Mouse (Mus musculus) MEL (cell line): ENCODE measurements around the gene Bcl2l1. TPM values are rescaled to one million over a fixed set of nuclear protein-coding genes. Genes with fewer than 3 reads are reported as not detected.

ENCODE experiments used
- DNase-seq: peaks from one replicate; pipeline ENCODE4 v3.0.0; 2011; ENCODE audit warnings: low read depth, low spot score
- H3K27ac ChIP-seq: 2 replicates; pipeline ENCODE4 v1.5.1; 2012; ENCODE audit warnings: low read depth, mild to moderate bottlenecking, control low read depth, low read length, moderate library complexity; ENCODE audit not compliant: control insufficient read depth
- H3K27me3 ChIP-seq, 2 experiments: fragments of 150-350 bp in 1 of 2; sonication (generic) in 1 of 2; 2 replicates each; pipeline ENCODE4 v1.6.1; 2012; ENCODE audit warnings: low read length in 2 of 2, mild to moderate bottlenecking in 2 of 2, improper control_type of control experiment in 1 of 2, moderate library complexity in 1 of 2; ENCODE audit not compliant: insufficient read depth in 2 of 2, control insufficient read depth in 1 of 2
- H3K36me3 ChIP-seq, 2 experiments: 2 replicates each; pipeline ENCODE4 v1.6.1; 2012 to 2014; ENCODE audit warnings: low read length in 2 of 2, improper control_type of control experiment in 1 of 2, inconsistent platforms in 1 of 2, mild to moderate bottlenecking in 1 of 2; ENCODE audit not compliant: insufficient read depth in 2 of 2, control insufficient read depth in 1 of 2
- H3K4me1 ChIP-seq, 2 experiments: fragments of 150-350 bp in 1 of 2; sonication (generic) in 1 of 2; 2 replicates each; pipeline ENCODE4 v1.6.1; 2012; ENCODE audit warnings: low read length in 2 of 2, improper control_type of control experiment in 1 of 2, mild to moderate bottlenecking in 1 of 2; ENCODE audit not compliant: insufficient read depth in 2 of 2, control insufficient read depth in 1 of 2
- H3K4me3 ChIP-seq, 2 experiments: fragments of 150-350 bp in 1 of 2; sonication (generic) in 1 of 2; 2 replicates each; pipeline ENCODE4 v1.5.1; 2012; ENCODE audit warnings: low read depth in 2 of 2, low read length in 2 of 2, mild to moderate bottlenecking in 2 of 2, moderate library complexity in 2 of 2, control low read depth in 1 of 2, improper control_type of control experiment in 1 of 2; ENCODE audit not compliant: control insufficient read depth in 1 of 2, insufficient read depth in 1 of 2
- H3K79me2 ChIP-seq: 2 replicates; pipeline ENCODE4 v1.6.1; 2012; ENCODE audit warnings: mild to moderate bottlenecking, low read length, moderate library complexity; ENCODE audit not compliant: control insufficient read depth, poor library complexity, insufficient read depth
- H3K9ac ChIP-seq: 2 replicates; pipeline ENCODE4 v1.6.1; 2012; ENCODE audit warnings: low read depth, mild to moderate bottlenecking, control low read depth, low read length, moderate library complexity; ENCODE audit not compliant: control insufficient read depth, poor library complexity, severe bottlenecking
- H3K9me3 ChIP-seq: fragments of 150-350 bp; sonication (generic); replicated peaks from 2 replicates; pipeline ENCODE4 v1.6.1; 2012; ENCODE audit warnings: mild to moderate bottlenecking, low read length, improper control_type of control experiment, moderate library complexity; ENCODE audit not compliant: insufficient read depth
- BHLHE40 ChIP-seq: IDR thresholded peaks from 2 replicates; pipeline ENCODE4 v1.6.1; 2012; ENCODE audit warnings: low read depth, mild to moderate bottlenecking, inconsistent platforms, low read length, improper control_type of control experiment, borderline replicate concordance
- CHD1 ChIP-seq: IDR thresholded peaks from 2 replicates; pipeline ENCODE4 v1.6.1; 2012; ENCODE audit warnings: low read depth, mild to moderate bottlenecking, inconsistent platforms, low read length, improper control_type of control experiment
- CHD2 ChIP-seq: IDR thresholded peaks from 2 replicates; pipeline ENCODE4 v1.6.1; 2011; ENCODE audit warnings: low read length, improper control_type of control experiment
- CTCF ChIP-seq, 3 experiments: IDR thresholded peaks in 2 of 3; conservative IDR thresholded peaks in 1 of 3; 2 replicates each; pipeline ENCODE4 v1.5.1; 2011 to 2012; ENCODE audit warnings: low read length in 3 of 3, low read depth in 2 of 3, mild to moderate bottlenecking in 2 of 3, improper control_type of control experiment in 1 of 3, inconsistent platforms in 1 of 3, mixed read lengths in 1 of 3, moderate library complexity in 1 of 3; ENCODE audit not compliant: control insufficient read depth in 1 of 3, insufficient read depth in 1 of 3, poor library complexity in 1 of 3, severe bottlenecking in 1 of 3
- E2F4 ChIP-seq: IDR thresholded peaks from 2 replicates; pipeline ENCODE4 v1.6.1; 2011; ENCODE audit warnings: low read depth, low read length, improper control_type of control experiment, borderline replicate concordance
- EP300 ChIP-seq, 2 experiments: IDR thresholded peaks; 2 replicates each; pipeline ENCODE4 v1.6.1; 2011; ENCODE audit warnings: improper control_type of control experiment in 2 of 2, low read length in 2 of 2, low read depth in 1 of 2, mild to moderate bottlenecking in 1 of 2
- ETS1 ChIP-seq: IDR thresholded peaks from 2 replicates; pipeline ENCODE4 v1.6.1; 2012; ENCODE audit warnings: low read depth, mild to moderate bottlenecking, inconsistent platforms, low read length, improper control_type of control experiment, moderate library complexity
- GABPA ChIP-seq: IDR thresholded peaks from 2 replicates; pipeline ENCODE4 v1.6.1; 2012; ENCODE audit warnings: low read depth, mild to moderate bottlenecking, inconsistent platforms, low read length, improper control_type of control experiment, moderate library complexity
- GATA1 ChIP-seq: IDR thresholded peaks from 2 replicates; pipeline ENCODE4 v1.6.1; 2011; ENCODE audit warnings: low read depth, low read length, improper control_type of control experiment
- HCFC1 ChIP-seq: IDR thresholded peaks from 2 replicates; pipeline ENCODE4 v1.6.1; 2012; ENCODE audit warnings: low read depth, mild to moderate bottlenecking, inconsistent platforms, low read length, improper control_type of control experiment, moderate library complexity
- JUND ChIP-seq: IDR thresholded peaks from 2 replicates; pipeline ENCODE4 v1.6.1; 2011; ENCODE audit warnings: low read depth, mild to moderate bottlenecking, improper control_type of control experiment, low read length
- MAX ChIP-seq: IDR thresholded peaks from 2 replicates; pipeline ENCODE4 v1.6.1; 2011; ENCODE audit warnings: low read length, improper control_type of control experiment
- MAZ ChIP-seq: IDR thresholded peaks from 2 replicates; pipeline ENCODE4 v1.6.1; 2012; ENCODE audit warnings: low read depth, mild to moderate bottlenecking, inconsistent platforms, low read length, improper control_type of control experiment
- MEF2A ChIP-seq: IDR thresholded peaks from 2 replicates; pipeline ENCODE4 v1.6.1; 2014; ENCODE audit warnings: low read depth, mild to moderate bottlenecking, inconsistent platforms, low read length, improper control_type of control experiment; ENCODE audit not compliant: poor library complexity, insufficient replicate concordance, severe bottlenecking; ENCODE audit errors: extremely low read depth
- MYC ChIP-seq: IDR thresholded peaks from 2 replicates; pipeline ENCODE4 v1.6.1; 2011; ENCODE audit warnings: low read depth, mild to moderate bottlenecking, low read length, improper control_type of control experiment, moderate library complexity
- POLR2A ChIP-seq, 2 experiments: IDR thresholded peaks; 2 replicates each; pipeline ENCODE4 v1.6.1; 2011 to 2012; ENCODE audit warnings: low read length in 2 of 2, mild to moderate bottlenecking in 2 of 2, control low read depth in 1 of 2, improper control_type of control experiment in 1 of 2, low read depth in 1 of 2, moderate library complexity in 1 of 2; ENCODE audit not compliant: control insufficient read depth in 1 of 2, insufficient read depth in 1 of 2, poor library complexity in 1 of 2
- POLR2AphosphoS2 ChIP-seq: IDR thresholded peaks from 2 replicates; pipeline ENCODE4 v1.6.1; 2011; ENCODE audit warnings: low read length, improper control_type of control experiment
- RAD21 ChIP-seq: IDR thresholded peaks from 2 replicates; pipeline ENCODE4 v1.6.1; 2011; ENCODE audit warnings: mild to moderate bottlenecking, low read depth, low read length, improper control_type of control experiment
- RCOR1 ChIP-seq: IDR thresholded peaks from 2 replicates; pipeline ENCODE4 v1.6.1; 2012; ENCODE audit warnings: low read depth, mild to moderate bottlenecking, inconsistent platforms, low read length, improper control_type of control experiment
- SIN3A ChIP-seq: IDR thresholded peaks from 2 replicates; pipeline ENCODE4 v1.6.1; 2012; ENCODE audit warnings: low read length, improper control_type of control experiment, inconsistent platforms
- SMC3 ChIP-seq: IDR thresholded peaks from 2 replicates; pipeline ENCODE4 v1.6.1; 2011; ENCODE audit warnings: low read depth, low read length, improper control_type of control experiment
- TAL1 ChIP-seq: IDR thresholded peaks from 2 replicates; pipeline ENCODE4 v1.6.1; 2012; ENCODE audit warnings: mild to moderate bottlenecking, inconsistent platforms, low read length, moderate library complexity, mixed read lengths
- TBP ChIP-seq: IDR thresholded peaks from 2 replicates; pipeline ENCODE4 v1.8.0; 2011; ENCODE audit warnings: low read depth, low read length, improper control_type of control experiment
- TCF12 ChIP-seq: IDR thresholded peaks from 2 replicates; pipeline ENCODE4 v1.6.1; 2014; ENCODE audit warnings: low read depth, mild to moderate bottlenecking, inconsistent platforms, low read length, improper control_type of control experiment, moderate library complexity
- USF2 ChIP-seq, 2 experiments: IDR thresholded peaks; 2 replicates each; pipeline ENCODE4 v1.6.1; 2011 to 2012; ENCODE audit warnings: improper control_type of control experiment in 2 of 2, low read length in 2 of 2, borderline replicate concordance in 1 of 2, inconsistent platforms in 1 of 2, low read depth in 1 of 2, mild to moderate bottlenecking in 1 of 2; ENCODE audit not compliant: insufficient read depth in 1 of 2
- ZKSCAN1 ChIP-seq: IDR thresholded peaks from 2 replicates; pipeline ENCODE4 v1.6.1; 2012; ENCODE audit warnings: low read depth, mild to moderate bottlenecking, inconsistent platforms, low read length, improper control_type of control experiment, moderate library complexity
- ZMIZ1 ChIP-seq: IDR thresholded peaks from 2 replicates; pipeline ENCODE4 v1.6.1; 2012; ENCODE audit warnings: low read depth, mild to moderate bottlenecking, inconsistent platforms, low read length, improper control_type of control experiment, moderate library complexity
- ZNF384 ChIP-seq: IDR thresholded peaks from 2 replicates; pipeline ENCODE4 v1.6.1; 2012; ENCODE audit warnings: low read depth, mild to moderate bottlenecking, inconsistent platforms, low read length, improper control_type of control experiment
- polyA plus RNA-seq, 2 experiments: library from polyadenylated mRNA; stranded (reverse) in 1 of 2; unstranded in 1 of 2; fragments of >175 nt in 1 of 2; fragments of >200 nt in 1 of 2; gene quantifications; 2 replicates each; pipeline versions ENCODE4 v1.2.1 to v1.2.4; 2012; ENCODE audit warnings: low replicate concordance in 2 of 2, low read depth in 1 of 2; ENCODE audit not compliant: insufficient read length in 2 of 2, insufficient read depth in 1 of 2, missing spikeins in 1 of 2
- total RNA-seq: library from RNA; depleted of rRNA; stranded (reverse); fragments of 300-350 nt; gene quantifications from 2 replicates; pipeline ENCODE4 v1.2.3, GENCODE M21; 2012

Gene Bcl2l1
- total and polyA plus RNA-seq, 3 experiments = 6.5 to 23.9 TPM; not detected in 1

DNA sequence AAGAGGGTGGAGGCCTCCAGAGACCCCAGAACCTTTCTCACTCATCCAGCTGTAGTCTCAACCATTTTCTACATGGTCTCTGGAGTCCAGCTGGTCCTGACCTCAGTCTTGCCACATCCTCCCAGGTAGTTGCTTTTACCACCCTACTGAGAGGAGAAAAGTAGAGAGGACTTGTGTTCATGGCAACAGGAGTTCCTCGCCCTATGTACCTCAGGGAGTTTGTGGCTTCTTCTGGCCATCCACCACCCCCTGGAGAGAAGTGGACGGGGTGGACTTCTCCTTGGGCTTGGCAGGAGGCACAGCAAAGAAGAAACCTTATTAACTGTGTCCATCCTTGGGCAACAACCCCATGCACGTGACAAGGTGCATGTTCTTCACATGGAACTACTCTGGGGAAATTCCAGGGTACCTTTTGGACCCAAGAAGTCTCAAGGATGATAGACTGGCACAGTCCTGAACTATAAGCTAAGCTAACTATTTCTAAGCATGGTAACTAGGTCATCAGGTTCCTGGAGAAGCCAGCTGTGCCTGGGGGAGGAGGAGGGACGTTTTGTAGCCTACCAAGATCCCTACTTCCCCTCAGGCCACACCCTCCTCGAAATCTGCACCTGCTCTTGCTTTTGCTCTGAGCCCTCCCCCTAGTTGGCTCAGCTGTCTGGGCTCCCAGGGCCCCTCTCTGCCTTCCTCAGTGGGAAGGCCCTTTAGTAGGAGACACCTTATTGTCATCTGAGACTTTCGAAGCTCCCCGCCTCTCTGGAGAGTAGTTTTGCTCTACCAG, 15.5 kb downstream of the Bcl2l1 start:
- Histone ChIP-seq H3K27me3 (no peaks in the 10 kb centered on the region), H3K36me3 (peaks cover 0 to 48% of the 10 kb centered on the region in 2 experiments; a peak in 2 of 4 replicates), H3K4me1 (peaks cover 24 to 58% of the 10 kb centered on the region in 2 experiments), H3K79me2 (no peaks in the 10 kb centered on the region), H3K9me3 (no peaks in the 10 kb centered on the region), H3K9ac (no peak overlapping the region), H3K27ac (no peak overlapping the region), H3K4me3 (no peak overlapping the region)
- TF ChIP-seq ETS1 = peak; percentile 15; the same call in 1 of the 2 replicates
- peak; percentile 40 for TF ChIP-seq TCF12
- TF ChIP-seq RAD21 = no peak
- peak; percentile 36 for DNase-seq

DNA sequence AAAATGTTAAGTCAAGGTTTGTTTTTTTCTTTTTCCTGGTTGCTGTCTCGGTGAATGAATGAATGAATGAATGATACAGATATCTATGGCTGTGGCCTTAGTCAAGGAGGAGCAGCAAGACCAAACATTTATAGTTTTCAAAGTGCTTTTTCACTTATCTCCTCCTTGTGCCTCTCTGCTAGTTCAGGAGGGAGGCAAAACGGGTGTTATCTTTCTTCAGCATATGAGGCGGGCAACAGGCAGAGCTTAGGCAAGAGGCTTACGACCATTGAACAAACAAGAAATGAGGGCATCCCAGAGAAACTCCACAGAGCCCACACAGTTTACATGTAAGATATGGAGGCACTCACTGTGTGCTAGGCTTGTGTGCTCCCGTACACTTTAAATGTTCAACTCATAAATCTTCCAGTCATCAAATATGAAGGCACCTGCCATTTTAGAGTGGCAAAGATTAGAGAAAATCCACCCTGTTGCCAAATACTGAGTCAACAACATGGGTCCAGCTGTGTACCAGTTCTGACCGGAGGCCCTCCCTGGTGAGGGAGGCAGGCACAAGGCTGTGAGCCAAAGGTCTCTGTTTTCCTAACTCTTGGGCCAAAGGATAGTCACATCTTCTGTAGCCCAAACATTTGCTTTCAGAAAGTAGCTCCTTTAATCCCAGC, 17.2 kb downstream of the Bcl2l1 start:
- Histone ChIP-seq H3K9ac (peak overlapping the region; percentile 21; the same call in 1 of the 2 replicates), H3K4me1 (peaks cover 27 to 61% of the 10 kb centered on the region in 2 experiments), H3K4me3 (no peak overlapping the region), H3K9me3 (no peaks in the 10 kb centered on the region), H3K27ac (peak overlapping the region; percentile 91), H3K79me2 (no peaks in the 10 kb centered on the region), H3K36me3 (peaks cover 0 to 53% of the 10 kb centered on the region in 2 experiments; a peak in 2 of 4 replicates), H3K27me3 (no peaks in the 10 kb centered on the region)
- DNase-seq = peak; percentile 82
- TF ChIP-seq TBP = no peak
- TF ChIP-seq MAX = no peak
- no peak for TF ChIP-seq ZNF384
- 0 out of 2 replicates have a peak, but pooled peaks have one; percentile 10 for TF ChIP-seq SMC3
- TF ChIP-seq POLR2AphosphoS2 = no peak
- peak; percentile 95 for TF ChIP-seq TAL1
- TF ChIP-seq ETS1 = peak; percentile 86
- no peak for TF ChIP-seq USF2 (IDR thresholded peaks at IDR 0.05; ENCODE audit: borderline replicate concordance in 1 of 2, insufficient read depth in 1 of 2, low read depth in 1 of 2, low read length in 2 of 2)
- peak; percentile 94 for TF ChIP-seq TCF12
- no peak for TF ChIP-seq GABPA
- 0 out of 2 replicates have a peak, but pooled peaks have one; percentile 18 for TF ChIP-seq ZKSCAN1
- peak; percentile 88 for TF ChIP-seq RCOR1
- no peak for TF ChIP-seq CHD2
- peak; percentile 31; the same call in 1 of the 2 replicates for TF ChIP-seq MYC
- TF ChIP-seq MAZ = peak; percentile 59; the same call in 1 of the 2 replicates
- no peak for TF ChIP-seq RAD21
- no peak for TF ChIP-seq CHD1
- peak; percentile 48; the same call in 1 of the 2 replicates for TF ChIP-seq BHLHE40
- peak; percentile 25; the same call in 1 of the 2 replicates for TF ChIP-seq HCFC1
- peak; percentile 92 to 94 for TF ChIP-seq EP300 (IDR thresholded peaks at IDR 0.05; ENCODE audit: low read depth in 1 of 2, low read length in 2 of 2)
- no peak for TF ChIP-seq E2F4
- TF ChIP-seq MEF2A = no peak
- no peak for TF ChIP-seq POLR2A (IDR thresholded peaks at IDR 0.05; ENCODE audit: control insufficient read depth in 1 of 2, insufficient read depth in 1 of 2, low read depth in 1 of 2, low read length in 2 of 2, poor library complexity in 1 of 2)
- no peak for TF ChIP-seq ZMIZ1
- TF ChIP-seq JUND = no peak
- peak; percentile 93 for TF ChIP-seq GATA1
- no peak for TF ChIP-seq CTCF (IDR thresholded peaks at IDR 0.05 in 2 of 3, conservative IDR thresholded peaks at IDR 0.05 in 1 of 3; ENCODE audit: control insufficient read depth in 1 of 3, insufficient read depth in 1 of 3, low read depth in 2 of 3, low read length in 3 of 3, poor library complexity in 1 of 3, severe bottlenecking in 1 of 3)
- TF ChIP-seq SIN3A = peak; percentile 80
